ENCODE assay signal across 8 mouse cellular contexts in genomic region chr5:140798158-140798557, GRCm38 (mm10). TPM values are rescaled to one million over a fixed set of nuclear protein-coding genes. Genes with fewer than 3 reads are reported as not detected.
A peak's percentile ranks its signal among the peaks of the same experiment; 100 is the strongest.
DNase-seq lines count a peak whose midpoint lies in the region; ATAC-seq lines count a peak whose summit lies in the region.

No protein-coding gene starts in this region.

- peak overlapping the region; percentile 53 for H3K27ac ChIP-seq in midbrain, embryonic 14.5 days (replicated peaks; ENCODE audit: low read depth, low read length)
- H3K27ac ChIP-seq in midbrain, embryonic 11.5 days (ENCODE audit: low read depth, low read length) = no peak overlapping the region
- H3K27ac ChIP-seq in hindbrain, embryonic 15.5 days (replicated peaks) = peak overlapping the region; percentile 36; the same call in 1 of the 2 replicates
- H3K27ac ChIP-seq in midbrain, embryonic 16.5 days (ENCODE audit: low read length) = peak overlapping the region; percentile 48; the same call in 1 of the 2 replicates
- H3K27ac ChIP-seq in forebrain, embryonic 12.5 days = no peak overlapping the region
- no peak overlapping the region for H3K27ac ChIP-seq in forebrain, embryonic 15.5 days (replicated peaks)

- H3K4me3 ChIP-seq in midbrain, embryonic 14.5 days (replicated peaks; ENCODE audit: low read depth, low read length) = no peak overlapping the region
- no peak overlapping the region for H3K4me3 ChIP-seq in midbrain, embryonic 11.5 days (ENCODE audit: low read depth, low read length)
- no peak overlapping the region for H3K4me3 ChIP-seq in hindbrain, embryonic 15.5 days
- no peak overlapping the region for H3K4me3 ChIP-seq in midbrain, embryonic 16.5 days (ENCODE audit: low read depth, low read length)
- H3K4me3 ChIP-seq in forebrain, embryonic 12.5 days (replicated peaks) = no peak overlapping the region
- H3K4me3 ChIP-seq in forebrain, embryonic 15.5 days = no peak overlapping the region

- H3K9me3 ChIP-seq in midbrain, embryonic 14.5 days (ENCODE audit: control insufficient read depth, low read length) = no peaks in the 10 kb centered on the region
- H3K9me3 ChIP-seq in midbrain, embryonic 11.5 days (ENCODE audit: control insufficient read depth, low read length) = no peaks in the 10 kb centered on the region
- no peaks in the 10 kb centered on the region for H3K9me3 ChIP-seq in hindbrain, embryonic 15.5 days
- H3K9me3 ChIP-seq in midbrain, embryonic 16.5 days (replicated peaks; ENCODE audit: control insufficient read depth, low read length, poor library complexity, severe bottlenecking) = no peaks in the 10 kb centered on the region
- no peaks in the 10 kb centered on the region for H3K9me3 ChIP-seq in forebrain, embryonic 12.5 days
- no peaks in the 10 kb centered on the region for H3K9me3 ChIP-seq in forebrain, embryonic 15.5 days

- no peaks in the 10 kb centered on the region for H3K36me3 ChIP-seq in midbrain, embryonic 14.5 days (ENCODE audit: control insufficient read depth, insufficient read depth, low read length)
- H3K36me3 ChIP-seq in midbrain, embryonic 11.5 days (ENCODE audit: control insufficient read depth, insufficient read depth, low read length) = no peaks in the 10 kb centered on the region
- H3K36me3 ChIP-seq in hindbrain, embryonic 15.5 days = no peaks in the 10 kb centered on the region
- H3K36me3 ChIP-seq in midbrain, embryonic 16.5 days (ENCODE audit: control insufficient read depth, insufficient read depth, low read length) = no peaks in the 10 kb centered on the region
- H3K36me3 ChIP-seq in forebrain, embryonic 12.5 days (replicated peaks) = no peaks in the 10 kb centered on the region
- H3K36me3 ChIP-seq in forebrain, embryonic 15.5 days = no peaks in the 10 kb centered on the region

- peak overlapping the region; percentile 5; the same call in 1 of the 2 replicates for H3K4me2 ChIP-seq in midbrain, embryonic 14.5 days (ENCODE audit: low read length)
- H3K4me2 ChIP-seq in midbrain, embryonic 11.5 days = no peak overlapping the region
- H3K4me2 ChIP-seq in hindbrain, embryonic 15.5 days = no peak overlapping the region
- no peak overlapping the region for H3K4me2 ChIP-seq in midbrain, embryonic 16.5 days (ENCODE audit: low read length)
- no peak overlapping the region for H3K4me2 ChIP-seq in forebrain, embryonic 12.5 days
- H3K4me2 ChIP-seq in forebrain, embryonic 15.5 days (replicated peaks) = no peak overlapping the region

- H3K9ac ChIP-seq in midbrain, embryonic 14.5 days (replicated peaks; ENCODE audit: low read length) = no peak overlapping the region; the same call in 1 of the 2 replicates
- no peak overlapping the region for H3K9ac ChIP-seq in midbrain, embryonic 11.5 days (ENCODE audit: low read length)
- H3K9ac ChIP-seq in hindbrain, embryonic 15.5 days = no peak overlapping the region
- no peak overlapping the region for H3K9ac ChIP-seq in midbrain, embryonic 16.5 days (ENCODE audit: low read depth, low read length)
- no peak overlapping the region for H3K9ac ChIP-seq in forebrain, embryonic 12.5 days
- no peak overlapping the region for H3K9ac ChIP-seq in forebrain, embryonic 15.5 days (replicated peaks)

- no peak for ATAC-seq in midbrain, embryonic 14.5 days (ENCODE audit: low FRiP score, low TSS enrichment)
- no peak for ATAC-seq in midbrain, embryonic 11.5 days (ENCODE audit: low FRiP score)
- no peak for ATAC-seq in hindbrain, embryonic 15.5 days (ENCODE audit: low FRiP score, low read depth)
- 0 out of 2 replicates have a peak, but pooled peaks have one; percentile 28 for ATAC-seq in midbrain, embryonic 16.5 days
- no peak for ATAC-seq in forebrain, embryonic 12.5 days (ENCODE audit: low FRiP score)
- no peak for ATAC-seq in forebrain, embryonic 15.5 days (replicated peaks)

- H3K4me1 ChIP-seq in midbrain, embryonic 14.5 days (ENCODE audit: control insufficient read depth, insufficient read depth, low read length) = no peaks in the 10 kb centered on the region
- H3K4me1 ChIP-seq in midbrain, embryonic 11.5 days (ENCODE audit: control insufficient read depth, insufficient read depth, low read length) = no peaks in the 10 kb centered on the region
- peaks cover 39% of the 10 kb centered on the region for H3K4me1 ChIP-seq in hindbrain, embryonic 15.5 days (replicated peaks)
- peaks cover 16% of the 10 kb centered on the region for H3K4me1 ChIP-seq in midbrain, embryonic 16.5 days (ENCODE audit: control insufficient read depth, insufficient read depth, low read length)
- peaks cover 20% of the 10 kb centered on the region for H3K4me1 ChIP-seq in forebrain, embryonic 12.5 days
- H3K4me1 ChIP-seq in forebrain, embryonic 15.5 days = peaks cover 22% of the 10 kb centered on the region

- H3K27me3 ChIP-seq in midbrain, embryonic 14.5 days (ENCODE audit: control insufficient read depth, insufficient read depth, low read length) = no peaks in the 10 kb centered on the region
- no peaks in the 10 kb centered on the region for H3K27me3 ChIP-seq in midbrain, embryonic 11.5 days (ENCODE audit: control insufficient read depth, insufficient read depth, low read length)
- H3K27me3 ChIP-seq in hindbrain, embryonic 15.5 days = no peaks in the 10 kb centered on the region
- H3K27me3 ChIP-seq in midbrain, embryonic 16.5 days (ENCODE audit: control insufficient read depth, insufficient read depth, low read depth, low read length) = no peaks in the 10 kb centered on the region
- no peaks in the 10 kb centered on the region for H3K27me3 ChIP-seq in forebrain, embryonic 12.5 days
- no peaks in the 10 kb centered on the region for H3K27me3 ChIP-seq in forebrain, embryonic 15.5 days

- DNase-seq in midbrain, embryonic 14.5 days = peak; percentile 68
- DNase-seq in midbrain, embryonic 11.5 days (ENCODE audit: low spot score, missing footprints) = no peak
- DNase-seq in gastrocnemius, postnatal 10 days = peak; percentile 30
- no peak for DNase-seq in right cerebral cortex, postnatal 4 days

- WGBS in midbrain, embryonic 14.5 days = 69% methylated on average over 7 of the region's 7 CpGs
- WGBS in midbrain, embryonic 11.5 days = 77% methylated on average over 7 of the region's 7 CpGs
- 66% methylated on average over 7 of the region's 7 CpGs for WGBS in hindbrain, embryonic 15.5 days
- WGBS in midbrain, embryonic 16.5 days = 66% methylated on average over 7 of the region's 7 CpGs
- 81% methylated on average over 7 of the region's 7 CpGs for WGBS in forebrain, embryonic 12.5 days
- 80% methylated on average over 7 of the region's 7 CpGs for WGBS in forebrain, embryonic 15.5 days

RNA-seq across cellular contexts. Expression of gene Gna12, which starts 32.1 kb away (rescaled TPM):
- polyA plus RNA-seq in midbrain, embryonic 14.5 days (2014; fragmentation: Nextera tagmentation; extraction: Ambion mirVana) = 21.6 and 22.5 TPM in 2 replicates
- 25.8 and 33.4 TPM in 2 replicates for polyA plus RNA-seq in midbrain, embryonic 11.5 days (2014; fragmentation: Nextera tagmentation; extraction: Ambion mirVana)
- 10 to 100 TPM; 38.2 to 42.4 TPM for total RNA-seq in gastrocnemius, postnatal 10 days (2021)
- polyA plus RNA-seq in hindbrain, embryonic 15.5 days (2015; fragmentation: Nextera tagmentation; extraction: Ambion mirVana) = 62.0 and 70.0 TPM in 2 replicates
- polyA plus RNA-seq in midbrain, embryonic 16.5 days (2015; fragmentation: Nextera tagmentation; extraction: Ambion mirVana) = 9.3 and 11.0 TPM in 2 replicates
- 11.8 and 23.9 TPM in 2 replicates for polyA plus RNA-seq in forebrain, embryonic 12.5 days (2016; fragmentation: Nextera tagmentation; extraction: Ambion mirVana)
- 26.3 and 65.4 TPM in 2 replicates for polyA plus RNA-seq in forebrain, embryonic 15.5 days (2015; fragmentation: Nextera tagmentation; extraction: Ambion mirVana)

Comparison
In these comparisons a context has a peak if more than half of its experiments do, and no peak if none do; other contexts are left out.
1. DNase-seq: peak in midbrain, embryonic 14.5 days (single experiment) and gastrocnemius, postnatal 10 days (single experiment); none in midbrain, embryonic 11.5 days (single experiment) and right cerebral cortex, postnatal 4 days (single experiment).
2. H3K27ac ChIP-seq: peak in midbrain, embryonic 14.5 days (single experiment), hindbrain, embryonic 15.5 days (single experiment) and midbrain, embryonic 16.5 days (single experiment); none in midbrain, embryonic 11.5 days (single experiment), forebrain, embryonic 12.5 days (single experiment) and forebrain, embryonic 15.5 days (single experiment).